Mouse (Mus musculus): Measurements from ENCODE around the gene Aldh3b1. TPM values are rescaled to one million over a fixed set of nuclear protein-coding genes. Genes with fewer than 3 reads are reported as not detected.

Gene Aldh3b1
- polyA plus RNA-seq, 1 experiment from 2014 or later: 16.1 TPM

GRCm38 (mm10) chr19:3919928-3920327 lies 9.7 kb downstream of the Aldh3b1 start:
- no peaks in the 10 kb centered on the region for H3K36me3 ChIP-seq (ENCODE audit: control insufficient read depth, insufficient read depth)
- 0 out of 2 replicates have a peak, but pooled peaks cover 3% of the 10 kb centered on the region for H3K4me1 ChIP-seq (replicated peaks; ENCODE audit: control insufficient read depth, insufficient read depth, low read length)
- no peak for ATAC-seq
- H3K9me3 ChIP-seq (ENCODE audit: control insufficient read depth): no peaks in the 10 kb centered on the region
- no peaks in the 10 kb centered on the region for H3K27me3 ChIP-seq (replicated peaks; ENCODE audit: control insufficient read depth, insufficient read depth, low read length)
- TF ChIP-seq CTCF (IDR thresholded peaks at IDR 0.05; ENCODE audit: low read depth): no peak
- no peak overlapping the region for H3K9ac ChIP-seq (ENCODE audit: low read depth, low read length)
- no peak overlapping the region for H3K27ac ChIP-seq (ENCODE audit: low read depth, low read length)
- no peak overlapping the region for H3K4me2 ChIP-seq (replicated peaks; ENCODE audit: low read depth)
- no peak overlapping the region for H3K4me3 ChIP-seq (ENCODE audit: low read depth, low read length)

- no peaks in the 10 kb centered on the region for H3K9me3 ChIP-seq (ENCODE audit: control insufficient read depth)
- no peak overlapping the region for H3K4me3 ChIP-seq (ENCODE audit: low read depth, low read length)
- H3K4me2 ChIP-seq (replicated peaks; ENCODE audit: low read depth): no peak overlapping the region
- no peak overlapping the region for H3K9ac ChIP-seq (ENCODE audit: low read depth, low read length)
- H3K4me1 ChIP-seq (replicated peaks; ENCODE audit: control insufficient read depth, insufficient read depth, low read length): 0 out of 2 replicates have a peak, but pooled peaks cover 7% of the 10 kb centered on the region
- no peak for TF ChIP-seq CTCF (IDR thresholded peaks at IDR 0.05; ENCODE audit: low read depth)
- H3K27ac ChIP-seq (ENCODE audit: low read depth, low read length): no peak overlapping the region
- no peaks in the 10 kb centered on the region for H3K36me3 ChIP-seq (ENCODE audit: control insufficient read depth, insufficient read depth)
- 69% methylated on average over 11 of the region's 11 CpGs for WGBS
- no peak for ATAC-seq
- no peaks in the 10 kb centered on the region for H3K27me3 ChIP-seq (replicated peaks; ENCODE audit: control insufficient read depth, insufficient read depth, low read length)
Observed at GRCm38 (mm10) chr19:3916727-3917126, 12.9 kb downstream of the Aldh3b1 start.

- Histone ChIP-seq H3K9me3 (ENCODE audit: control insufficient read depth) (no peaks in the 10 kb centered on the region), H3K36me3 (ENCODE audit: control insufficient read depth, insufficient read depth) (peaks cover 20% of the 10 kb centered on the region), H3K4me3 (ENCODE audit: low read depth, low read length) (no peak overlapping the region), H3K4me1 (replicated peaks; ENCODE audit: control insufficient read depth, insufficient read depth, low read length) (0 out of 2 replicates have a peak, but pooled peaks cover 10% of the 10 kb centered on the region), H3K27ac (ENCODE audit: low read depth, low read length) (no peak overlapping the region), H3K9ac (ENCODE audit: low read depth, low read length) (no peak overlapping the region), H3K27me3 (replicated peaks; ENCODE audit: control insufficient read depth, insufficient read depth, low read length) (no peaks in the 10 kb centered on the region), H3K4me2 (replicated peaks; ENCODE audit: low read depth) (no peak overlapping the region)
- no peak for TF ChIP-seq CTCF (IDR thresholded peaks at IDR 0.05; ENCODE audit: low read depth)
- no peak for ATAC-seq
- 92% methylated on average over 5 of the region's 5 CpGs for WGBS
Observed at GRCm38 (mm10) chr19:3914535-3914934, 15.1 kb downstream of the Aldh3b1 start.

GRCm38 (mm10) chr19:3913692-3914091 lies 15.9 kb downstream of the Aldh3b1 start:
- WGBS: 78% methylated on average over 8 of the region's 8 CpGs
- Histone ChIP-seq H3K36me3 (ENCODE audit: control insufficient read depth, insufficient read depth) (peaks cover 23% of the 10 kb centered on the region), H3K27me3 (replicated peaks; ENCODE audit: control insufficient read depth, insufficient read depth, low read length) (no peaks in the 10 kb centered on the region), H3K9ac (ENCODE audit: low read depth, low read length) (0 out of 2 replicates have a peak overlapping the region, but pooled peaks have one; percentile 57), H3K9me3 (ENCODE audit: control insufficient read depth) (no peaks in the 10 kb centered on the region), H3K4me1 (replicated peaks; ENCODE audit: control insufficient read depth, insufficient read depth, low read length) (0 out of 2 replicates have a peak, but pooled peaks cover 13% of the 10 kb centered on the region), H3K27ac (ENCODE audit: low read depth, low read length) (0 out of 2 replicates have a peak overlapping the region, but pooled peaks have one; percentile 64), H3K4me3 (ENCODE audit: low read depth, low read length) (peak overlapping the region; percentile 65), H3K4me2 (replicated peaks; ENCODE audit: low read depth) (peak overlapping the region; percentile 77)
- no peak for ATAC-seq
- TF ChIP-seq CTCF (IDR thresholded peaks at IDR 0.05; ENCODE audit: low read depth): no peak

- Histone ChIP-seq H3K4me2 (replicated peaks; ENCODE audit: low read depth) (peak within 1 kb of the TSS; percentile 77), H3K27me3 (replicated peaks; ENCODE audit: control insufficient read depth, insufficient read depth, low read length) (no peaks in the 10 kb centered on the region), H3K36me3 (ENCODE audit: control insufficient read depth, insufficient read depth) (peaks cover 23% of the 10 kb centered on the region), H3K27ac (ENCODE audit: low read depth, low read length) (peak within 1 kb of the TSS; percentile 73), H3K4me1 (replicated peaks; ENCODE audit: control insufficient read depth, insufficient read depth, low read length) (0 out of 2 replicates have a peak, but pooled peaks cover 18% of the 10 kb centered on the region), H3K9me3 (ENCODE audit: control insufficient read depth) (no peaks in the 10 kb centered on the region), H3K4me3 (ENCODE audit: low read depth, low read length) (peak within 1 kb of the TSS; percentile 65), H3K9ac (ENCODE audit: low read depth, low read length) (peak within 1 kb of the TSS; percentile 57)
- ATAC-seq: peak; percentile 96
- WGBS: under 1% methylated on average over 43 of the region's 43 CpGs
- TF ChIP-seq CTCF (IDR thresholded peaks at IDR 0.05; ENCODE audit: low read depth): peak; percentile 36
Observed at GRCm38 (mm10) chr19:3912337-3913204, 17.0 kb downstream of the Aldh3b1 start, which contains the start of gene Ndufs8. Ndufs8 (minus strand) TSS chr19:3912774.

- no peak overlapping the region for H3K4me2 ChIP-seq (replicated peaks; ENCODE audit: low read depth)
- H3K9me3 ChIP-seq (ENCODE audit: control insufficient read depth): no peaks in the 10 kb centered on the region
- H3K9ac ChIP-seq (ENCODE audit: low read depth, low read length): no peak overlapping the region
- 62% methylated on average over 5 of the region's 5 CpGs for WGBS
- TF ChIP-seq CTCF (IDR thresholded peaks at IDR 0.05; ENCODE audit: low read depth): no peak
- ATAC-seq: no peak
- H3K4me1 ChIP-seq (replicated peaks; ENCODE audit: control insufficient read depth, insufficient read depth, low read length): 0 out of 2 replicates have a peak, but pooled peaks cover 22% of the 10 kb centered on the region
- H3K27me3 ChIP-seq (replicated peaks; ENCODE audit: control insufficient read depth, insufficient read depth, low read length): no peaks in the 10 kb centered on the region
- H3K27ac ChIP-seq (ENCODE audit: low read depth, low read length): no peak overlapping the region
- no peak overlapping the region for H3K4me3 ChIP-seq (ENCODE audit: low read depth, low read length)
- peaks cover 23% of the 10 kb centered on the region for H3K36me3 ChIP-seq (ENCODE audit: control insufficient read depth, insufficient read depth)
Observed at GRCm38 (mm10) chr19:3910206-3910605, 19.4 kb downstream of the Aldh3b1 start.
